Mouse (Mus musculus): Measurements from ENCODE around the gene Egln2.

Egln2 gene

DNA sequence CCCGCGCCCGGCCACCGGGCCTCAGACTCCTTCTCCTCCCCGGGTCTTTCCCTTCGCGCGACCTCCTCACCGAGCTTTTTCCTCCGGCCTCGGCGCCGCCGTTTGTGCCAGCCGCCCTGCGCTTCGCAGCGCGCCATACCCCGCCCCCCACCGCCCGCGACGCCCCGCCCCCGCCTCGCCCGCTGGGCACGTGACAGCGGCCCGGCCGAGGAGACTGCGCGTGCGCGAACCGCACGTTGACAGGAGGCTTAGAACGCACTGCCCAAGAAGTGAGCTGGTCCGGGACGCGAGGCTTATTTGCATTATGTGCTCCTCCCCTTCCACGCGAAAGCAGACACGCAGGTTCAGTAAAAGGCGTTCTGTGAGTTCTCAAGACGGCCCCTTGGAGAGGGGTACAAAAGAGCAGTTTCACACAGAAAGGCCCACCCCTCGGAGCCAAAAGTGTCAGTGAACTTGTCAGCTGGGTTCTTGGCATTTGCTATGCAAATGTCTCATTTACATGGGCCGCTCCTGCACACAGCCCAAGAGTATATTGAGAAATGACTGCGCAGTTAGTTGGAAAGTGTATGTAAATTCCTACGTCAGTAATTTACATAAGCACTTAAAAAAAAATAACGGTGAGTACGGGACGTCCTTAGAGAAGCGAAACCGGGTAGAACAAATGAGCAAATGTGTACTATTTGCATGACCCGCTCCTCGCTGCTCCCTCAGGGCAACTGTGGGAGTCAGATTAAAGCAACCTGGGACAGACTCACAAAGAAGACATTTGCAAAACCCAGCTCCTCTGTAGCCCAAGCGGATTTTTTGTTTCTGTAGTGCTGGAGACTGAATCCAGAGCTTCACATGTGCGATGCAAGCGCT, at the start of gene Egln2:
TSS of gene Egln2 (minus strand) at position 189 of the 861 bp plus-strand sequence.
- DNase-seq (ENCODE audit: low spot score), result peak; percentile 94

- DNase-seq (ENCODE audit: low spot score), result no peak
These were observed 46.0 kb upstream of the Egln2 start for GRCm38 (mm10) chr7:27212626-27213025.

- no peak for DNase-seq (ENCODE audit: low spot score)
These were observed 37.3 kb upstream of the Egln2 start for GRCm38 (mm10) chr7:27203730-27204449.

DNA sequence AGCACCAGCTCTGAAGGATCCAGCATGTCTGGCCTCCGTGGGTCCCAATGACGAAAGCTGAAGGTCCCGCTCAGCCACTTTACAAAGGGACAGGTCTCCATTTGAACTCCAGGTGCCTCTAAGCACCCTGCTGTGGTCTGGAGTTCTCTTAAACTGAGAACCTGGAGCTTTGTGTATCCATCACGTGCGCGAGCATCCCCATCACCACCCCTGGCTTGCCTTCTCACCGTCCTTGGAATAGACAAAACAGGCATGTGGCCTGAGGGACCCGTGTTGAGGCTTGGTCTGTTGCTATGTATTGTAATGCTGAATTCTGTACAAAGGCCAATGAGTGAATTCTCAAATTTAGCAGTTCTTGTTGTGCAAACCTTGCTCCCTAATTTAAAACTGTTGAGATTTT, 32.2 kb upstream of the Egln2 start:
- DNase-seq (ENCODE audit: low spot score), result no peak

DNA sequence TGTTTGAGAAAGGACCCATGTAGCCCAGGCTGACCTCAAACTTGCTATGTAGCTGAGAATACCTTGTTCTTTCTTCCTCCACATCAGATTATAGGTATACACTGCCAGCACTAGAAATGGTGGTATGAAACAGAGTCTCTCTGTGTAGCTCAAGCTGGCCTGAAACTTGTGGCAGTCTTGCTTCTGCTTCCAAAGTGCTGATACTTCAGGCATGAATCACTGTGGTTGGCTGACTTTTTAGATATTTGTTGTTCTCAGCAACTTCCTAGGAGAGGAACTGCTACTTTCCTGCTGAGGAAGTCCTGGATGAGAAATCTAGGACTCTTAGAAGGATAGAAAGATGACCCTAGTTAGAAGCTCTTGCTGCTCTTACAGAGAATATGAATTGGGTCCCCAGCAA, 31.8 kb upstream of the Egln2 start:
- no peak for DNase-seq (ENCODE audit: low spot score)

- DNase-seq (ENCODE audit: low spot score), result no peak
These were observed 31.0 kb upstream of the Egln2 start for GRCm38 (mm10) chr7:27197634-27198033.

GRCm38 (mm10) chr7:27197136-27197535, 30.5 kb upstream of the Egln2 start:
- no peak for DNase-seq (ENCODE audit: low spot score)

- DNase-seq (ENCODE audit: low spot score), result peak; percentile 97
These were observed 29.3 kb upstream of the Egln2 start, which contains the start of the genes BC024978 and Snrpa for GRCm38 (mm10) chr7:27195681-27196611. TSS of gene BC024978 (plus strand) at chr7:27195781. TSS of gene Snrpa (minus strand) at chr7:27196271.

- no peak for DNase-seq (ENCODE audit: low spot score)
These were observed 27.1 kb upstream of the Egln2 start for GRCm38 (mm10) chr7:27193731-27194130.

DNA sequence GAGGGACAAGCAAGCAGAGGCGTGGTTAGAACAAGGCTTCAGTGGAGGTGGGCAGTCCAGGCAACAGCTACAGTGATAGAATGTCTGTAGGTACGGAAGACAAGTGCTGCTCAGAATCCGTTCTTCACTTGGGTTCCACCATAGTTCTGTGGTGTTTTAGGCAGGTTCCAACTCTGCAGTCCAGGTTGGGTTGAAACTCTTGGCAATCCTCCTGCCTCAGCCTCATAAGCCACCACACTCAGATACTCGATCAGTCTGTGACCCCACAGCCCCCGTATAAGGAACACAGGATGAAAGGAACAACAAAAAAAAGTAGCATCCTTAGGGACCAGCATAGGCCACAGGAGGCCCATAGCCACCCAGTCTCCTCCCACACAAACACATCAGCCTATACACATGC, 25.8 kb upstream of the Egln2 start:
- DNase-seq (ENCODE audit: low spot score), result no peak

DNA sequence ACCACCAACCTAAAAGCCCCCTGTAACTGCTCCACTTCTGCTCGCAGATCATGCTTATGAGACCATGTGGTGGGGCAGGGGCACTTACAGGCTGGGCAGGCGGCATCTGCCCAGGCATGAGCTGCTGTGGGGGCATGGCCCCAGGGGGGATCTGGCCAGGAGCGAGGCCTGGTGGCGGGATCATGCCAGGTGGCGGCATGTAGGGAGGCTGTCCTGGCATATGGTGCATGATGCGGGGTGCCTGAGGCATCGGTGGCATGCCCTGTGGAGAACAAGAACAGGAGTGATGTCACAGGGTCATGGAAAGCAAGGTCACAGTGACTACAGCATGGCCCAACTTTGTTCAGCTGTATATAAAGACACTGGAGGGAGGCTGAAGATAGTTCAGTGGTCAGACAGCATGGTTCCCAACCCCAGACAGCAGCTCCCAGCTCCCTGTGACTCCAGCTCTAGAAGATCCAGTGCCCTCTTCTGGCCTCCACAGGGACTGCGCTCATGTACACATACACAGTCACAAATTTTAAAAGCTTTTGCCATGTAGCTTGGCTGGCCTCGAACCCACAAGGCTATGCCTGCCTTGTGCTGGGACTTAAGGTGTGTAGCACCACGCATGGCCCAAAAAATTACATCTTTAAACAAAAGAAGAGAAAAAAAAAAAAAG, 22.8 kb upstream of the Egln2 start:
- DNase-seq (ENCODE audit: low spot score), result peak; percentile 11

GRCm38 (mm10) chr7:27185986-27186385, 19.4 kb upstream of the Egln2 start:
- DNase-seq (ENCODE audit: low spot score), result no peak

GRCm38 (mm10) chr7:27184964-27185363, 18.4 kb upstream of the Egln2 start:
- peak; percentile 59 for DNase-seq (ENCODE audit: low spot score)

GRCm38 (mm10) chr7:27182498-27182897, 15.9 kb upstream of the Egln2 start:
- no peak for DNase-seq (ENCODE audit: low spot score)

GRCm38 (mm10) chr7:27180837-27181695, 14.5 kb upstream of the Egln2 start, which contains the start of the genes Gm21983 and Mia:
TSS of gene Gm21983 (minus strand) at chr7:27181086.
TSS of gene Mia (minus strand) at chr7:27181157.
- DNase-seq (ENCODE audit: low spot score), result no peak

DNA sequence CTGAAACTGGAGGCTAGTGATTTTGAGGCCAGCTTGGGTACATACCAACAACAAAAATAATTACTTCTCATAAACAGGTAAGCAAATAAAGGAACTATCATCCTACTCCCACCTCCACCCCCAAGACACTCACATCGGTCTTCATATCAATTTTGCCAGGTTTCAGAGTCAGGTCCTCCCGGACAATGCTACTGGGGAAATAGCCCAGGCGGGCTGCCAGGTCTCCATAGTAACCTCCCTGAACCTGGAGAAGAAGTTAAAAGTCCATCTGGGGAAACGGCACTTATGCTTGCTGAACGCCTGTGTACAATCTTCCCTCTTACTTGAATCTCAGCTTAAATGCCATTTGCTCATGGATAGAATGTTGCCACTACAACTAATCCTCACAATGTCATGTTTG, 13.4 kb upstream of the Egln2 start:
- no peak for DNase-seq (ENCODE audit: low spot score)

DNA sequence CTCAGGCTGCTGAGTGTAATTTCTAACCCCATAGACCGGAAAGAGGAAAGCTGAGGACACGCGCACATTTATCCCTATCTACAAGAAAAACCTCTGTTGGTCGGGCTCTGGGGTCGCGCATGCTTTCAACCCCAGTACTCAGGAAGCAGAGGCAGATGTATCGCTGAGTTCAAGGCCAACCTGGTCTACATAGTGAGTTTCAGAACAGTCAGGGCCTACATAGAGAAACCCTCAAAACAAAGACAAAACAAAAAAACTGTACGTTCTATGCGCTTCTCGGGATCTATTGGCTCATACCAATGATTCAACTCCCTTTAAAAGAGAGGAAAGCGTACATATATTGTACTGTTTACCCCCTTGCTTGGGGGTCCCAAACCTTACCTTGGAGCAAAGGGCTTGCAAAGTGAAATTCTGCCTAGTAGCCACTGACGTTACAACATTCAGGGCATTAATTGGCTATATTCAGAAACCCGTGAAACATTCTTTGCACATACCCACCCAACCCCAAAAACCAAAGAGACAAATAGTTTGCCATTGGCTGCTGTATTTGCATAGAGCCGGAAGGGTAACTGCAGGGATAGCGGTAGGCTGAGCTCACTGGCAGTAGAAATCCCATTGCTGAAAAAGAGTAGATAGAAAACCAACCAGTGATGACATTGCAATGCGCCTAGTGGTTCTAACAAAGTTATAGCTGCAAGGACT, 12.8 kb upstream of the Egln2 start:
- DNase-seq (ENCODE audit: low spot score), result no peak

DNA sequence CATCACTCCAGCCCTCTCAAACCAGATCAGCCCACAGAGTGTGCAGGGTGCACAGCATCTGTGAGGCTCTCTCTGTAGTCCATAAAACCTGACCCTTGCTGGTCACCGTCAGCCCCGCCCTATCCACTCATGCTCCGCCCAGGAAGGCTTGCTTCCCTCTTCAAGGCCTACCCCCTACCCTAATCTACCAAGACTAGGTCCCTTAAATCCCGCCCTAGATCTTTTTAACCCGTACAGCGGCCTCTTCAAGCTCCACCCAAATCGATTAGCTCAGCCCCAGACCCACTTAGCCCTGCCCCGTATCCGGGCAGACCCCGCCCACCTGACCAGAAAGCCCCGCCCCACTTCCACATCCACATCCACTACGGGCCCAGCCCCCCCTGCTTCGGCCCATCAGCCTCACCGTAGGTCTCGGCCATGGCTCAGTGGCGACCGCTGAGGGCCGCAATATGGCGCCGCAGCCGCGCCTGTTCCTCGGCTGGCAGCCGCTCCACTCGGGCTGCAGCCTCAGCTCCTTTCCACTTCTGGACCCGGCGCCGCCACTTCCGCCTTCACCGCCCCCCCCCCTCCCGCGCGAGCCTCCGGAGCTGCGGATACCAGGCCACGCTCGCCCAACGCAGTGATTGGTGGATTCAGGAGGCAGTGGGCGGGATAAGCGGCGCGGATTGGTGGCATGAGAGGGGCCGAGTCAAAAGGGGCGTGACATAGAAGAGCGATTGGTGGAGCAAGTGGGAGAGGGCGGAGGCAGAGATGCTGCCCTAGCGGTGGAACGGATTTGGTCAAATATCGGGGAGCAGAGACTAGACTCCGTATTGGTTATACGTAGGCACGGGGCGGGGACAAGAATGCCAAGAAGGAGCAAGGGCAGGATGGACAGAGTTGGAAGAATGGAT, 12.0 kb upstream of the Egln2 start, which contains the start of gene Rab4b:
TSS of gene Rab4b (minus strand) at position 573 of the 893 bp plus-strand sequence.
- DNase-seq (ENCODE audit: low spot score), result peak; percentile 99

- DNase-seq (ENCODE audit: low spot score), result no peak
These were observed 11.3 kb upstream of the Egln2 start for GRCm38 (mm10) chr7:27177942-27178323.

Data from retina, embryonic 14.5 days (tissue).